In genomic region chr17:3217023-3217422, GRCm38 (mm10) we compare ENCODE assay signal across 26 mouse cellular contexts.
DNase-seq lines count a peak whose midpoint lies in the region; ATAC-seq and TF ChIP-seq lines count a peak whose summit lies in the region.
"Had no signal": no experiment of that assay in that cellular context is flagged by ENCODE, and none has a peak within 500 bp of the region (broad histone marks: within the 10 kb centered on the region; RNA-seq: fewer than 3 reads in every experiment).

No protein-coding gene starts in this region.

- H3K4me2 ChIP-seq in liver, embryonic 14.5 days (ENCODE audit: low read depth) = no peak overlapping the region
- no peak overlapping the region for H3K4me2 ChIP-seq in liver, postnatal 0 days (ENCODE audit: low read depth, low read length)
- H3K4me2 ChIP-seq: forebrain, embryonic 13.5 days; heart, embryonic 12.5 days; heart, embryonic 15.5 days; hindbrain, embryonic 14.5 days had no signal

- TF ChIP-seq EP300 in liver, embryonic 14.5 days (IDR thresholded peaks at IDR 0.05; ENCODE audit: low read depth) = no peak
- no peak for TF ChIP-seq EP300 in liver, postnatal 0 days (IDR thresholded peaks at IDR 0.05; ENCODE audit: low read depth)

- H3K27ac ChIP-seq in layer of hippocampus, adult 2 months = peak overlapping the region; percentile 61; the same call in 1 of the 2 replicates
- no peak overlapping the region for H3K27ac ChIP-seq in liver, embryonic 14.5 days
- no peak overlapping the region for H3K27ac ChIP-seq in liver, postnatal 0 days (ENCODE audit: low read depth)
- H3K27ac ChIP-seq: forebrain, embryonic 10.5 days; forebrain, embryonic 13.5 days; heart, adult 2 months; heart, embryonic 15.5 days; hindbrain, embryonic 14.5 days; hindbrain, postnatal 0 days had no signal

- no peaks in the 10 kb centered on the region for H3K9me3 ChIP-seq in liver, embryonic 14.5 days (ENCODE audit: control insufficient read depth, low read length)
- H3K9me3 ChIP-seq in liver, postnatal 0 days (ENCODE audit: low read length) = no peaks in the 10 kb centered on the region
- H3K9me3 ChIP-seq: forebrain, embryonic 10.5 days; forebrain, embryonic 13.5 days; heart, embryonic 12.5 days; heart, embryonic 15.5 days had no signal

- H3K9ac ChIP-seq in liver, embryonic 14.5 days (replicated peaks) = no peak overlapping the region
- H3K9ac ChIP-seq in liver, postnatal 0 days (replicated peaks) = no peak overlapping the region
- H3K9ac ChIP-seq: forebrain, embryonic 13.5 days; heart, embryonic 12.5 days; heart, embryonic 15.5 days; hindbrain, embryonic 14.5 days had no signal

- no peak overlapping the region for H3K4me3 ChIP-seq in layer of hippocampus, adult 2 months
- H3K4me3 ChIP-seq in liver, embryonic 14.5 days (ENCODE audit: insufficient read depth in 1 of 2, low read depth in 2 of 2, low read length in 2 of 2) = no peak overlapping the region
- no peak overlapping the region for H3K4me3 ChIP-seq in liver, postnatal 0 days (ENCODE audit: low read depth, low read length)
- H3K4me3 ChIP-seq: forebrain, embryonic 10.5 days; forebrain, embryonic 13.5 days; heart, adult 2 months; heart, embryonic 12.5 days; heart, embryonic 15.5 days had no signal

- H3K36me3 ChIP-seq in liver, embryonic 14.5 days (replicated peaks; ENCODE audit: control insufficient read depth, insufficient read depth, low read depth) = peaks cover 9% of the 10 kb centered on the region
- peaks cover 21% of the 10 kb centered on the region for H3K36me3 ChIP-seq in liver, postnatal 0 days (replicated peaks; ENCODE audit: insufficient read depth, low read length)

- peaks cover 0 to 8% of the 10 kb centered on the region in 2 experiments; a peak in 1 of 4 replicates for H3K4me1 ChIP-seq in liver, embryonic 14.5 days (replicated peaks; ENCODE audit: control insufficient read depth in 2 of 2, insufficient read depth in 2 of 2, low read length in 1 of 2)
- no peaks in the 10 kb centered on the region for H3K4me1 ChIP-seq in liver, postnatal 0 days (ENCODE audit: insufficient read depth)
- H3K4me1 ChIP-seq: forebrain, embryonic 10.5 days; forebrain, embryonic 13.5 days had no signal

- TF ChIP-seq CTCF in layer of hippocampus, adult 2 months (conservative IDR thresholded peaks at IDR 0.05) = no peak
- no peak for TF ChIP-seq CTCF in liver, embryonic 14.5 days (IDR thresholded peaks at IDR 0.05; ENCODE audit: low read depth)
- no peak for TF ChIP-seq CTCF in liver, postnatal 0 days (IDR thresholded peaks at IDR 0.05; ENCODE audit: low read depth)

- WGBS in liver, embryonic 14.5 days (ENCODE audit: insufficient replicate concordance) = 31% methylated on average over 5 of the region's 5 CpGs
- WGBS in liver, postnatal 0 days (ENCODE audit: insufficient replicate concordance) = 62% methylated on average over 5 of the region's 5 CpGs

- peak; percentile 13; the same call in 1 of the 2 replicates for ATAC-seq in frontal cortex, adult (ENCODE audit: low TSS enrichment)
- ATAC-seq in liver, embryonic 14.5 days (ENCODE audit: insufficient read depth) = peak; percentile 35; the same call in 1 of the 2 replicates
- no peak for ATAC-seq in liver, postnatal 0 days
- 0 out of 2 replicates have a peak, but pooled peaks have one; percentile 32 for ATAC-seq in common myeloid progenitor, adult 5-6 weeks (replicated peaks; ENCODE audit: low read depth, poor library complexity, severe bottlenecking)
- ATAC-seq: activated CD4-positive, CD25-positive, alpha-beta regulatory T cell, adult 4 months; forebrain, embryonic 13.5 days; forebrain, embryonic 16.5 days; hindbrain, postnatal 0 days had no signal

- no peak for DNase-seq in frontal cortex, adult 2 months (ENCODE audit: extremely low spot score in 1 of 2, low spot score in 1 of 2)
- DNase-seq in layer of hippocampus, adult 2 months (ENCODE audit: low spot score in 2 of 2) = no peak
- DNase-seq in layer of hippocampus, adult 8-10 months (ENCODE audit: low spot score in 2 of 2) = no peak
- no peak for DNase-seq in liver, embryonic 14.5 days (ENCODE audit: low read depth in 3 of 3, low spot score in 3 of 3)
- DNase-seq in liver, postnatal 0 days = no peak
- no peak for DNase-seq in thymus, adult 18-20 months
- DNase-seq: adrenal gland, adult 8-10 months; adrenal gland, postnatal 25 days; cerebellum, adult 11-12 months; cerebellum, adult 8-10 months; cerebellum, postnatal 10 days; cerebellum, postnatal 36 days; gastrocnemius, postnatal 25 days; heart, adult 2 months; heart, postnatal 10 days; heart, postnatal 4 days had no signal

- H3K27me3 ChIP-seq in liver, embryonic 14.5 days (ENCODE audit: control insufficient read depth, insufficient read depth, low read length) = no peaks in the 10 kb centered on the region
- no peaks in the 10 kb centered on the region for H3K27me3 ChIP-seq in liver, postnatal 0 days (ENCODE audit: insufficient read depth, low read length)
- H3K27me3 ChIP-seq: forebrain, embryonic 13.5 days; heart, embryonic 12.5 days; heart, embryonic 15.5 days had no signal
